Mouse (Mus musculus) layer of hippocampus, postnatal 10 days (tissue): ENCODE results near the gene Ifi213. TPM values are rescaled to one million over a fixed set of nuclear protein-coding genes. Genes with fewer than 3 reads are reported as not detected.
"Not testable (repeated sequence)": the region's sequence is repeated elsewhere in the genome, so short reads cannot be mapped to it uniquely, and the experiment has no call there.

ENCODE experiments used
- DNase-seq, 2 experiments: peaks; one replicate each; pipeline ENCODE4 v3.0.0; 2021; ENCODE audit warnings: low spot score in 2 of 2
- long read RNA-seq: library from polyadenylated mRNA; stranded (forward); transcript quantifications from one replicate; pipeline ENCODE4 v2.0.0, GENCODE M21; 2023
- microRNA-seq, 2 experiments: library from miRNA; unstranded; fragments of <30 nt; microRNA quantifications; one replicate each; pipeline ENCODE4 v1.2.0; 2021
- total RNA-seq, 2 experiments: library from RNA; stranded (reverse); gene quantifications; 2 replicates each; pipeline ENCODE4 v1.2.3; 2021

The Ifi213 gene
- not detected for total RNA-seq
- long read RNA-seq: 0 reads

DNA sequence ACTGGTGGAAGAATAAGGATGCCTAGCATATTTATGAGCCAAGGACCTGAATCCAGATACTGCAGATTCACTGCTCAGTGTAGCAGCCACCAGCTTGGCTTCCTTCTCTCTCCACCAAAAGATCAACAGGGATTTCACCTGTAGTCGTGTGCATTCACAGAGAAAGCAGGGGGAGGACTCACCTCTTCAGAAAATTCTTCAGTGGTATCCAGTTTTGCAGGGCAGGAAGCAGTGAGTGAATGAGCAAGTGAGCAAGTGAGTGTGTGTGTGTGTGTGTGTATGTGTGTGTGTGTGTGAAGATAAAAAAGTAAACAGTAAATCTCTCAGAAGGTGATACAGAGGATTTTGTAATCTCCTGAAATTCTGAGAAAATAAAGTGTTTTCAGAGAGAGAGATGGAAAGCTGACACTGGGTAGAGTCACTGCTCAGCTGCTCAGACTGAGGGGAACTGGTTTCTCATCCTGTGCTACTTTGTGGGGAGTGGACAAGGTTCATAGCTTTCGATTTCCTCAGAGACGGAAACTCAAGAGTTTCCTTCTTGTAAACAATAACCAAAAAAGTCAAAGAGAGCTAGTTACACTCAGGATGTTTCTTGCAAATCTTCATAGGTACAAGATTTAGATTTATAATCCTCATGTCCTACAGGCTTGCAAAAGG is at the start of gene Ifi213:
Gene Ifi213 (minus strand): TSS at position 437 of the 657 bp plus-strand sequence.
- not testable (repeated sequence) for DNase-seq

DNA sequence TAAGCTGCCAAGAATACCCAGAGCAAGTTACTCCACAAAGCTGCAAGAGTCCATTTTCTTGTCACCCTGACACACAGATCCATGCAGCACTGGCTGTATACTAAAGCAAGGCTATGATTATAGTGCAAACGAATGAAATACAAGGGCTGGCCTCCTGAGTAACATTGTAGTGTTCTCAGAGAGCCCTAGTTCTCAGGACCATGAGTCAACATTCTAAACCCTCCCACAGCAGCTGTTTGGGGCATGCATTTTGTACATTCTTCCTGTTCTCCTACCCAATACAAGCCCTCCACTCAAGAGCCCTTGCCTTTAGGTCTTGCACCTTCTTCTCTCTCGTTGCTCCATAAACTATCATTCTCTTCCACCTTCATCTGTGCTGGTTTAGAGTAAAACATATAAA is 46.3 kb upstream of the Ifi213 start:
- no peak for DNase-seq

DNA sequence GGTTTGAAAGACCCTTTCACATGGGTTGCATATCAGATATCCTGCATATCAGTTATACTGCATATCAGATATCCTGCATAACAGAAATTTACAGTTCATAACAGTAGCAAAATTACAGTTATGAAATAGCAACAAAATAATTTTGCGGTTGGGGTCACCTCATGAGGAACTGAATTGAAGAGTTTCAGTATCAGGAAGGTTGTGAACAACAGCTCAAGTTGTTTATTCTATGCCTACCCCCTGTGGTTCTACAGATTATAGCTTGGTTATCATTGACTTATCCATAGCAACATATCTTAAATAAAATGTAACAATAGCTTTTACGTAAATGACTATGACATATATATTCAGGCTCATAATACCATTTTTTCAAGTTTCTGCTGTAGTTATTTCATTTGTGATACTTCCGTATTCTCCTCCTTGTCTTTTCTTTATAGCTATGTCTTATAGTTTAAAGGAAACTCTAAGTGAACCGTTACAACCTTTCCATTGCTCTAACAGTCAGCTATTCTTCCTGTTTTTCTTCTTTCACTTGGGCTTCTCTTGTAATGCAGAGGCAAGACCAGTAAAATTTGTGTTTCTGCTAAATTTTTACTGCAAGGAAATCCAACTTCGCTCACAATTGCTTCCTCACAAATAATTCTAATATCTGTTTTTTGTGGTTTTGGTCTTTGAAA is 35.0 kb upstream of the Ifi213 start:
- DNase-seq: no peak

GRCm38 (mm10) chr1:173630622-173631021 is 31.5 kb upstream of the Ifi213 start, which contains the start of gene Ifi209:
Gene Ifi209, plus strand, starts transcription at chr1:173630917.
- not testable (repeated sequence) for DNase-seq

GRCm38 (mm10) chr1:173626686-173627085 is 27.6 kb upstream of the Ifi213 start:
- DNase-seq: no peak

- no peak for DNase-seq
Measured at GRCm38 (mm10) chr1:173624052-173624451, 25.0 kb upstream of the Ifi213 start.

DNA sequence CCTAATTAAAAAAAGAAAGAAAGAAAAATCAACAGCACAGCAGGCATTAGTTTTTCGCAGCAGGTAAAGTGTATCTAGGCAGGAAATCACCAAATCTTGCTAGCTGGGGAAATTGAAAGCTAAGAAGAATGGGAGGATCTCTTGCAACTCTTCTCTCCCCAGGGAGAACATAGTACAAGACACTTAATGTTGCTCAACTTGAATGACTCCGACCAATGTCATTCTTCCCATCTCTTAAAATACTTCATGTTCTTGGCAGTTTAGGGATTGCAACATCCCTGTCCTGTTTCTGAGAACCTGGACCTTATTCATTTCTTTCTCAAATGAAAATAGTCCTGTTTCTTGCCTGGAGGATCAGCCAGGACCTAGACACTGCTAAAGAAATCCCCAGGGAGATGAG is 23.1 kb upstream of the Ifi213 start:
- DNase-seq: not testable (repeated sequence)

- not testable (repeated sequence) for DNase-seq
Measured at GRCm38 (mm10) chr1:173610291-173610690, 11.2 kb upstream of the Ifi213 start.

DNA sequence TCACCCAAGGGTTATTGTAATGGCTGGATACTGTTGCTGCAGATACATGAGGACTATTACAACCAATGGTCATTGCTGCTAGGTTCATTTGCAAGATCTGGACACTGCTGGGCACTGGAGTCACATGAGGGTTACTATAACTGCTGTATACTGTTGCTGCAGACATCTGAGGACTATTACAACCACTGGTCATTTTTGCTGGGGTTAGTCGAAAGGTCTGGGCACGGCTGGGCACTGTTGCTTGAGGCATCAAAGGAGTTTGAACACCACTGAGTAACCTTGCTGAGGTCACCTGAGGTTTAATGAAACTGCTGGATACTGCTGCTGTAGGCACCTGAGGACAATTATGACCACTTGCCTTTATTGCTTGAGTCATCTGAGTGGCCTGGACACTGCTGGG is 9.4 kb downstream of the Ifi213 start:
- not testable (repeated sequence) for DNase-seq

DNA sequence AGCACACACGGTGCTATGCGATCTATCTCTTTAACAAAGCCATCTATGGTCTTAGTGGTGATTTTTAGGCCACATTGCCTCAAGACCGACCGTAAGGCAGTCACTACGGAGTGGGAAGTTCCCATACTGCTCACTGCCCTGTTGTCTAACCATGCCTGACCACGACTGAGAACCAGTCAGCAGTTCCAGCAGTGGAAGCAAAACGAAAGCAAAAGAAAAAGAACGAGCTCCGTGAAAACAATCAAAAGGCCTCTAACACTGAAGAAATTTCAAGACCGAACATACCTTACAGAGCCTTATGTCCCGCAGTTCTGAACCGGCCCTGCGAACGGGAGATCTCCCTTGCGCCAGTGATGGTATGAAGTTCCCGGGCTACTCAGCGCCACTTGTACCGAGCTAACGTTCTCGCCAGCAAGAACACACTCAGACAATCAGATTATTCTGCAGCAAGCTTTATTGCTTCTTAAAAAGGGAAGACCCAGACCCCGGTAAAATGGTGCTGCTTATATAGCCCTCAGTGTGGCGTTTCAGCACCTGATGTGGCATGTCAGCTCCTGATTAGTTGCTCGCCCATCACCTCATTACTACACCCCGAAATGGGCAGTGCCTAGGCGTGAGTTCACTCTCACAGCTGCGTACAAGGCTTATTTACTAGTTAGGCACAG is 19.0 kb downstream of the Ifi213 start:
- DNase-seq: no peak

- DNase-seq: no peak
Measured at GRCm38 (mm10) chr1:173579079-173579478, 20.0 kb downstream of the Ifi213 start.

GRCm38 (mm10) chr1:173550491-173551050 is 48.5 kb downstream of the Ifi213 start:
- not testable (repeated sequence) for DNase-seq

GRCm38 (mm10) chr1:173548798-173549197 is 50.3 kb downstream of the Ifi213 start:
- DNase-seq: not testable (repeated sequence)

GRCm38 (mm10) chr1:173535791-173536190 is 63.3 kb downstream of the Ifi213 start, which contains the start of gene Ifi214:
Gene Ifi214, minus strand, starts transcription at chr1:173535957.
- not testable (repeated sequence) for DNase-seq

DNA sequence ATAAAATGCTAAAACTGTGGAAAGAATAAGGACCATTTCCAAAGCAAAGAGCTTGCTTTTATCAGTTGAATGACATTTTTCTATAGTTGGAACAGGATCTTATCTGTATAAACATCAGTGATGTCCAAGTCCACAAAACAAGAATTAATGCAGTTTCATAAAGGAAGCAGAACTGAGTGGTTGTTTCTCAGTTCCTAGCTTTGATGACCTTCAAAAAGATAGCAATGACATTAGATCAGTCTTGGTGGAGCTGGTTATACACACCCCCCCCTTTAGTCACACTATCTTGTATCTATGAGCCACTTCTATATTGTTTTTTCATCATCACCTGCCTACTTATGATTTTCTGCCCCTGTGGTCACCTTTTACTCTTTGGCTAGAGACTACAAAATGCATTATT is 77.6 kb downstream of the Ifi213 start:
- DNase-seq: no peak

Small RNAs within 50 kb of the gene (microRNA-seq; reads per million reads assigned to microRNA genes)
- gene Gm44339: 0 reads per million in 2 experiments
- 0 reads per million in 2 experiments for gene Gm44481

Other genes starting within 250 kb of the Ifi213 start
- 1 to 10 TPM; 3.5 to 5.4 TPM for gene Aim2, start 248.4 kb downstream of the Ifi213 start, total RNA-seq
- gene Cadm3, start 231.6 kb downstream of the Ifi213 start, total RNA-seq: 100 to 1,000 TPM; 324 to 348 TPM
- gene Ifi206, start 108.2 kb downstream of the Ifi213 start, total RNA-seq: not detected
- gene Ifi214, start 63.3 kb downstream of the Ifi213 start, total RNA-seq: not detected
- gene Ifi209, start 31.6 kb upstream of the Ifi213 start, total RNA-seq: not detected
- not detected for gene Ifi208, start 74.4 kb upstream of the Ifi213 start, total RNA-seq
- gene Ifi207, start 142.5 kb upstream of the Ifi213 start, total RNA-seq: under 1 TPM; 0.23 to 0.42 TPM
- under 1 TPM; 0.54 to 0.59 TPM for gene Ifi204, start 167.7 kb upstream of the Ifi213 start, total RNA-seq